Mouse (Mus musculus) embryonic fibroblast, embryonic 13.5 days (primary cell): ENCODE results near the gene Tagap1. TPM values are rescaled to one million over a fixed set of nuclear protein-coding genes. Genes with fewer than 3 reads are reported as not detected.
"Not testable (repeated sequence)": the region's sequence is repeated elsewhere in the genome, so short reads cannot be mapped to it uniquely, and the experiment has no call there.

Experiments
- H3K27ac ChIP-seq: 2 replicates; pipeline ENCODE4 v1.5.1; 2012; ENCODE audit warnings: low read length, control low read depth, inconsistent platforms; ENCODE audit not compliant: insufficient read depth
- H3K4me1 ChIP-seq: 2 replicates; pipeline ENCODE4 v1.6.1; 2011; ENCODE audit warnings: low read length; ENCODE audit not compliant: control insufficient read depth, insufficient read depth
- H3K4me3 ChIP-seq: 2 replicates; pipeline ENCODE4 v1.5.1; 2011; ENCODE audit warnings: mild to moderate bottlenecking, control low read depth, low read length; ENCODE audit not compliant: insufficient read depth
- polyA plus RNA-seq: library from polyadenylated mRNA; stranded (reverse); fragments of >200 nt; gene quantifications from 2 replicates; pipeline ENCODE4 v1.2.4, GENCODE M21; 2011; ENCODE audit warnings: low read depth; ENCODE audit not compliant: missing spikeins, insufficient read length

Gene Tagap1
- polyA plus RNA-seq, result 16.3 and 18.6 TPM in 2 replicates

GRCm38 (mm10) chr17:6960776-6961175, at the start of gene Tagap1:
Gene Tagap1, minus strand, starts transcription at chr17:6961156.
- H3K4me3 ChIP-seq, result peak within 1 kb of the TSS; percentile 53
- H3K4me1 ChIP-seq, H3K27ac ChIP-seq: not testable (repeated sequence)

- not testable (repeated sequence) for H3K4me3 ChIP-seq, H3K27ac ChIP-seq, H3K4me1 ChIP-seq
Measured at GRCm38 (mm10) chr17:7009901-7010300, 48.9 kb upstream of the Tagap1 start.

- H3K27ac ChIP-seq, H3K4me1 ChIP-seq, H3K4me3 ChIP-seq: not testable (repeated sequence)
Measured at GRCm38 (mm10) chr17:7009440-7009839, 48.5 kb upstream of the Tagap1 start.

GRCm38 (mm10) chr17:7008885-7009284, 47.9 kb upstream of the Tagap1 start:
- H3K4me3 ChIP-seq, H3K27ac ChIP-seq: not testable (repeated sequence)

GRCm38 (mm10) chr17:7005646-7006045, 44.7 kb upstream of the Tagap1 start:
- H3K27ac ChIP-seq, H3K4me1 ChIP-seq, H3K4me3 ChIP-seq: not testable (repeated sequence)

More at GRCm38 (mm10) chr17:7008885-7009284, 47.9 kb upstream of the Tagap1 start:
- H3K4me1 ChIP-seq, result not testable (repeated sequence)

GRCm38 (mm10) chr17:7003392-7003791, 42.4 kb upstream of the Tagap1 start:
- not testable (repeated sequence) for H3K27ac ChIP-seq, H3K4me1 ChIP-seq, H3K4me3 ChIP-seq

GRCm38 (mm10) chr17:7001790-7002585, 41.0 kb upstream of the Tagap1 start:
- H3K27ac ChIP-seq, H3K4me3 ChIP-seq, H3K4me1 ChIP-seq: not testable (repeated sequence)

- H3K27ac ChIP-seq, result not testable (repeated sequence)
Measured at GRCm38 (mm10) chr17:6997778-6998490, 37.0 kb upstream of the Tagap1 start.

GRCm38 (mm10) chr17:6996826-6997225, 35.9 kb upstream of the Tagap1 start:
- H3K27ac ChIP-seq, H3K4me1 ChIP-seq, H3K4me3 ChIP-seq: not testable (repeated sequence)

More at GRCm38 (mm10) chr17:6997778-6998490, 37.0 kb upstream of the Tagap1 start:
- not testable (repeated sequence) for H3K4me1 ChIP-seq, H3K4me3 ChIP-seq

GRCm38 (mm10) chr17:6995504-6995903, 34.5 kb upstream of the Tagap1 start:
- not testable (repeated sequence) for H3K4me1 ChIP-seq, H3K4me3 ChIP-seq, H3K27ac ChIP-seq

GRCm38 (mm10) chr17:6986118-6986517, 25.2 kb upstream of the Tagap1 start:
- not testable (repeated sequence) for H3K27ac ChIP-seq, H3K4me1 ChIP-seq, H3K4me3 ChIP-seq

- H3K4me3 ChIP-seq, H3K27ac ChIP-seq, H3K4me1 ChIP-seq: not testable (repeated sequence)
Measured at GRCm38 (mm10) chr17:6980144-6980543, 19.2 kb upstream of the Tagap1 start.

- H3K4me3 ChIP-seq, result peak overlapping the region; percentile 71
- H3K4me1 ChIP-seq, H3K27ac ChIP-seq: not testable (repeated sequence)
Measured at GRCm38 (mm10) chr17:6979380-6979779, 18.4 kb upstream of the Tagap1 start.
